Mouse (Mus musculus) myocyte (in vitro differentiated cells): ENCODE results near the gene Khdc1b. TPM values are rescaled to one million over a fixed set of nuclear protein-coding genes. Genes with fewer than 3 reads are reported as not detected.

Experiments
- H3K27me3 ChIP-seq: one replicate; pipeline ENCODE4 v1.6.1; 2011; ENCODE audit not compliant: control insufficient read depth, insufficient read depth, insufficient read length
- H3K36me3 ChIP-seq: one replicate; pipeline ENCODE4 v1.6.1; 2011; ENCODE audit not compliant: control insufficient read depth, insufficient read depth
- H3K4me2 ChIP-seq: one replicate; pipeline ENCODE4 v1.6.1; 2011; ENCODE audit warnings: low read depth, control low read depth
- H3K4me3 ChIP-seq: one replicate; pipeline ENCODE4 v1.5.1; 2011; ENCODE audit warnings: mild to moderate bottlenecking, control low read depth, moderate library complexity
- H3K79me2 ChIP-seq: one replicate; pipeline ENCODE4 v1.6.1; 2011; ENCODE audit not compliant: control insufficient read depth, insufficient read depth
- H3ac ChIP-seq: one replicate; pipeline ENCODE4 v1.6.1; 2011; ENCODE audit not compliant: control insufficient read depth, insufficient read length
- CEBPB ChIP-seq: IDR thresholded peaks from 2 replicates; pipeline ENCODE4 v1.6.1; 2011; ENCODE audit warnings: mild to moderate bottlenecking, moderate library complexity; ENCODE audit not compliant: poor library complexity, insufficient read depth, severe bottlenecking
- E2F4 ChIP-seq: IDR thresholded peaks from one replicate; pipeline ENCODE4 v1.6.1; 2011; ENCODE audit warnings: mild to moderate bottlenecking, control low read depth, moderate library complexity; ENCODE audit not compliant: insufficient read depth
- MAX ChIP-seq: IDR thresholded peaks from one replicate; pipeline ENCODE4 v1.6.1; 2011; ENCODE audit warnings: low read depth, mild to moderate bottlenecking, control low read depth
- MYOD1 ChIP-seq, 3 experiments: IDR thresholded peaks; one replicate each; pipeline ENCODE4 v1.6.1; 2011; ENCODE audit warnings: control low read depth in 2 of 3, low read depth in 2 of 3, mild to moderate bottlenecking in 2 of 3, moderate library complexity in 1 of 3; ENCODE audit not compliant: insufficient read length in 2 of 3, control insufficient read depth in 1 of 3
- MYOG ChIP-seq, 3 experiments: IDR thresholded peaks; one replicate each; pipeline ENCODE4 v1.6.1; 2011; ENCODE audit warnings: control low read depth in 2 of 3, low read depth in 2 of 3, mild to moderate bottlenecking in 2 of 3; ENCODE audit not compliant: insufficient read length in 2 of 3, control insufficient read depth in 1 of 3, insufficient read depth in 1 of 3
- POLR2A ChIP-seq: IDR thresholded peaks from one replicate; pipeline ENCODE4 v1.6.1; 2011; ENCODE audit warnings: low read depth, mild to moderate bottlenecking, control low read depth, moderate library complexity; ENCODE audit not compliant: insufficient read length
- POLR2AphosphoS2 ChIP-seq: IDR thresholded peaks from one replicate; pipeline ENCODE4 v1.6.1; 2011; ENCODE audit warnings: low read depth, control low read depth; ENCODE audit not compliant: insufficient read length
- REST ChIP-seq: IDR thresholded peaks from one replicate; pipeline ENCODE4 v1.6.1; 2011; ENCODE audit warnings: mild to moderate bottlenecking, control low read depth, moderate library complexity; ENCODE audit not compliant: insufficient read depth, insufficient read length
- SRF ChIP-seq: IDR thresholded peaks from one replicate; pipeline ENCODE4 v1.6.1; 2011; ENCODE audit warnings: low read depth; ENCODE audit not compliant: control insufficient read depth, insufficient read length
- TCF12 ChIP-seq: IDR thresholded peaks from one replicate; pipeline ENCODE4 v1.6.1; 2011; ENCODE audit warnings: mild to moderate bottlenecking, control low read depth; ENCODE audit not compliant: poor library complexity, insufficient read depth, severe bottlenecking
- TCF3 ChIP-seq: IDR thresholded peaks from one replicate; pipeline ENCODE4 v1.6.1; 2011; ENCODE audit warnings: low read depth, control low read depth; ENCODE audit not compliant: insufficient read length
- USF1 ChIP-seq: IDR thresholded peaks from one replicate; pipeline ENCODE4 v1.6.1; 2011; ENCODE audit warnings: low read depth, mild to moderate bottlenecking, control low read depth, moderate library complexity
- polyA plus RNA-seq: library from polyadenylated mRNA; unstranded; fragments of >200 nt; fragmentation: generic; extraction: Trizol; gene quantifications from one replicate; pipeline ENCODE4 v1.2.1, GENCODE M21; 2012; ENCODE audit warnings: missing spikeins

Khdc1b gene
- polyA plus RNA-seq, 1 experiment, result not detected

DNA sequence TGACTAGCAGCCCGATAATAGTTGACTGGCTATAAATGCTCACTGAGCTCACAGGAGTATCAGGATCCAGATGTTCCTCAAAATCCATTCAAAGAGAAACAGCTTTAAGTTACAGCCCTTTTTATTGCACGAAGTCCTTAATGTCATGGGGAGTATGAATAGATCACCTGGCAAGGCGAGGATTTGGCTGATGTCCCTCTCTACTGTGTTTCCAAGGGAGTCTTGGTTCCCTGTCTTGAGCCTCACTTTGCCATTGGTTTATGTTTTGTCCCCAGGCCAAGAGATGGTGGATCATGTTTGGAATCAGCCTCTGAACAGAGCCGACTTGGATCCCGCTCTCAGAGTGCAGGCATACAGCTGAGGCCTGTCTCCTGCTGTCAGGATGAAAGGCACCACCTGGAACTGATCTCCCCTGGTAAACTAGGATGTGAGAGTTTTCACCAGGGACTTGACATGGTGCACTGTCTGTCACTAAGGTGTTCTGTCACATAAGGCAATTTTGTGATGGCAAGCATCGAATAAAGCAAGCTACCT is 7.8 kb downstream of the Khdc1b start:
- Histone ChIP-seq H3ac (no peak overlapping the region), H3K4me3 (no peak overlapping the region), H3K27me3 (no peaks in the 10 kb centered on the region), H3K79me2 (no peaks in the 10 kb centered on the region), H3K4me2 (no peak overlapping the region), H3K36me3 (no peaks in the 10 kb centered on the region)
- TF ChIP-seq SRF, result no peak
- TF ChIP-seq REST, result no peak
- no peak for TF ChIP-seq TCF3
- TF ChIP-seq POLR2AphosphoS2, result no peak

DNA sequence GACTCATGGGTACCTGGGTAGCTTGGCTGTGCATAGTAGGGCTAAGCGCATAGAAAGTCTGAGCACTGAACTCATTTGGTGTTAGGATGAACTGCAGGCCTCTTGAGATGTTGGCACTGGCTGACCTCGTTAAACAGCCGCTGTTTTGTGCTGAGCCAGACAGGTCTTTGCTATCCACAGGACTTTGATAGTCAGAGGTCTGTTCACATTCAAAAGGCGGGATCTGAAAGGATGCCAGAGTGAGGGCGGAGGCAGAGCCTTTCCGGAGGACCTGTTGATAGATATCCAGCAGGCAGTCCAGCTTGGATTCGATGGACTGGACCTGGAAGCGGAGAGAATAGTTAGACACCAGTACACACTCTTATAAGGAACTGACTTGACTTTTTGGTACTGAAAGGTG is 19.4 kb downstream of the Khdc1b start:
- H3K27me3 ChIP-seq, result no peaks in the 10 kb centered on the region
- TF ChIP-seq USF1 (no peak), MAX (no peak), SRF (no peak), REST (no peak), POLR2A (no peak), MYOD1 (IDR thresholded peaks at IDR 0.05; ENCODE audit: control insufficient read depth in 1 of 3, insufficient read length in 2 of 3, low read depth in 2 of 3) (no peak), TCF3 (no peak), MYOG (IDR thresholded peaks at IDR 0.05; ENCODE audit: control insufficient read depth in 1 of 3, insufficient read depth in 1 of 3, insufficient read length in 2 of 3, low read depth in 2 of 3) (no peak), TCF12 (no peak), POLR2AphosphoS2 (no peak), CEBPB (no peak), E2F4 (no peak)

DNA sequence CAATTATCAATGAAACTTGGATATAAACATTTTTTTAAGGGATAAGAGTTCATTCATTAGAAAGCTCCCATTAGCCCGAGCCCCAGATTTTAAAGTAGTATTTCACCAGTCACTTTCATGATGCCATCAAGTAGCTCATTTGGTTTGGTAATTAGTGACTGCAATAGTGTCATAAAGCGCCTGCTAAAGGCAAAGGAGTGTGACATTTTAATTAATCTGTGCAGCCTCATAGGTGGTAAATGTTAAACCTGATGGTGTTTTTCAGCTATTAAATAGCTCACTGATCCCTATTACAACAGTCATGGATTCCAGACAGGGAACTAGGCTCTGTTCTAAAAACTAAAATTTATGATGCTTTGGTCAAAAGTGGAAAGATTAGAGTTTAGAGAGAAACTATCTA is 23.9 kb downstream of the Khdc1b start:
- H3ac ChIP-seq, result no peak overlapping the region
- H3K27me3 ChIP-seq, result no peaks in the 10 kb centered on the region
- no peaks in the 10 kb centered on the region for H3K79me2 ChIP-seq
- H3K36me3 ChIP-seq, result no peaks in the 10 kb centered on the region
- no peak overlapping the region for H3K4me3 ChIP-seq
- TF ChIP-seq REST (no peak), SRF (no peak), MAX (no peak), POLR2AphosphoS2 (no peak), E2F4 (no peak), MYOG (IDR thresholded peaks at IDR 0.05; ENCODE audit: control insufficient read depth in 1 of 3, insufficient read depth in 1 of 3, insufficient read length in 2 of 3, low read depth in 2 of 3) (no peak), TCF3 (no peak), CEBPB (no peak), USF1 (no peak), POLR2A (no peak), MYOD1 (IDR thresholded peaks at IDR 0.05; ENCODE audit: control insufficient read depth in 1 of 3, insufficient read length in 2 of 3, low read depth in 2 of 3) (no peak), TCF12 (no peak)
- no peak overlapping the region for H3K4me2 ChIP-seq

More for the DNA sequence above, 19.4 kb downstream of the Khdc1b start:
- Histone ChIP-seq H3ac (no peak overlapping the region), H3K4me3 (no peak overlapping the region), H3K79me2 (no peaks in the 10 kb centered on the region), H3K36me3 (no peaks in the 10 kb centered on the region), H3K4me2 (no peak overlapping the region)

DNA sequence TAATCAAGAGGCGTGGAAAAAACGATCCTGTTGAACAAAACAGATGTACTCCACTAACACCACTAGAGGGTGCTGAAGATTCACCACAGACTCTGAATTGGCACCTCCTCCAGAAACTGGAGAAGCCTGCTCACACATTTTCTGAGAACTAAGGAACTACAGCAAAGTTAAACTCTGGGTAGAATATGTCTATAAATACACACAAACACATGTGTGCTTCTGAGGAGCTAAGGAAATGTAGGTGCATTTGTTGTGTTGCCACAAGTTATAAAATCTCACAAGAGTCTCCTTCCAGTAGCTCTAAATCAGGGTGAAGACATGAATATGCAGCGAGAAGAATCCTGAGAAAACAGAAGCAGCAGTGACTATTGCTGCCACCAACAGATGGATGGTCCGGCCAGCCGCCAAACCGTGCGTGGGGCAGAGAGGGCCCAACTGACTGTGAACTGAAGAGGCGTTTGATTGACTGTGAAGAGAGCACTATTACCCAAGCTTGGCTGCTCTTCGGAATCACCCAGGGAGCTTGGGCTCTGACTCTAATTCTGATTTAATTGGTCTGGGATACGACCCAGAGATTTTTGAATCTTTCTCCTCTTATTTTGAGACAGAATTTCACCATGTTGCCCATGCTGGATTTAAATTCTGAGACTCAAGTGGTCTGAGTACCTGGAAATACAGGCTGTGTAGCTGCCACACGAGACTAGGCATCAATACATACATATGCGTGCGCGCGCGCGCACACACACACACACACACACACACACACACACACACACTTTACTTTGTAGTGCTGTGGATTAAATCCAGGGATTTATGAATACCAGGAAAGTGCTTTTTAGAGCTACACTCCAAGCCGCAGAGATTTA is 28.2 kb downstream of the Khdc1b start:
- H3K4me2 ChIP-seq, result no peak overlapping the region
- H3K79me2 ChIP-seq, result no peaks in the 10 kb centered on the region
- no peak overlapping the region for H3ac ChIP-seq
- TF ChIP-seq TCF3, result no peak
- no peak for TF ChIP-seq SRF
- TF ChIP-seq MYOD1 (IDR thresholded peaks at IDR 0.05; ENCODE audit: control insufficient read depth in 1 of 3, insufficient read length in 2 of 3, low read depth in 2 of 3), result no peak
- TF ChIP-seq REST, result no peak
- no peak for TF ChIP-seq MYOG (IDR thresholded peaks at IDR 0.05; ENCODE audit: control insufficient read depth in 1 of 3, insufficient read depth in 1 of 3, insufficient read length in 2 of 3, low read depth in 2 of 3)
- TF ChIP-seq POLR2A, result no peak
- no peak for TF ChIP-seq CEBPB
- TF ChIP-seq USF1, result no peak
- H3K36me3 ChIP-seq, result no peaks in the 10 kb centered on the region
- H3K4me3 ChIP-seq, result no peak overlapping the region
- no peaks in the 10 kb centered on the region for H3K27me3 ChIP-seq

DNA sequence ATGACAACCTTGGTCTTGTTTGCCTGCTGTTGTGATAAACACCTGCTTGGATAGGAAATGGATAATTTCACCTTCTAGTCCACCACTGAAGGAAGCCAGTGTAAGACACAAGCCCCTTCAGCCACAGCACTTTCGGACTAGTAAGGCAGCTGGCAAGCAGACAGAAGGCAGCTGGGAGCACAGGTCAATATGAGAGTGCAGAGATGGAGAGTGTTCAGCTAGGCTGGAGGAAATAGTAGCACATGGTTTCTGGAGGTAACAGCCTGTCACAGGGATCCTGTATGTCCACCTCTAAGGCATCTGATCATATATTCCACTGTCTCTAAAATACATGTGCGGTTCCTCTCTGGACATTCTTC is 28.8 kb downstream of the Khdc1b start:
- no peaks in the 10 kb centered on the region for H3K79me2 ChIP-seq
- TF ChIP-seq REST, result no peak
- TF ChIP-seq POLR2A, result no peak
- TF ChIP-seq POLR2AphosphoS2, result no peak
- no peak for TF ChIP-seq USF1
- no peak for TF ChIP-seq SRF
- no peak for TF ChIP-seq E2F4
- no peak for TF ChIP-seq TCF3
- no peak for TF ChIP-seq MYOG (IDR thresholded peaks at IDR 0.05; ENCODE audit: control insufficient read depth in 1 of 3, insufficient read depth in 1 of 3, insufficient read length in 2 of 3, low read depth in 2 of 3)
- no peak for TF ChIP-seq TCF12
- TF ChIP-seq MYOD1 (IDR thresholded peaks at IDR 0.05; ENCODE audit: control insufficient read depth in 1 of 3, insufficient read length in 2 of 3, low read depth in 2 of 3), result no peak
- TF ChIP-seq CEBPB, result no peak
- TF ChIP-seq MAX, result no peak
- no peak overlapping the region for H3K4me3 ChIP-seq
- no peaks in the 10 kb centered on the region for H3K27me3 ChIP-seq
- no peaks in the 10 kb centered on the region for H3K36me3 ChIP-seq
- H3ac ChIP-seq, result no peak overlapping the region
- no peak overlapping the region for H3K4me2 ChIP-seq
